Mouse (Mus musculus): ENCODE data around the gene Fhit.

DNA sequence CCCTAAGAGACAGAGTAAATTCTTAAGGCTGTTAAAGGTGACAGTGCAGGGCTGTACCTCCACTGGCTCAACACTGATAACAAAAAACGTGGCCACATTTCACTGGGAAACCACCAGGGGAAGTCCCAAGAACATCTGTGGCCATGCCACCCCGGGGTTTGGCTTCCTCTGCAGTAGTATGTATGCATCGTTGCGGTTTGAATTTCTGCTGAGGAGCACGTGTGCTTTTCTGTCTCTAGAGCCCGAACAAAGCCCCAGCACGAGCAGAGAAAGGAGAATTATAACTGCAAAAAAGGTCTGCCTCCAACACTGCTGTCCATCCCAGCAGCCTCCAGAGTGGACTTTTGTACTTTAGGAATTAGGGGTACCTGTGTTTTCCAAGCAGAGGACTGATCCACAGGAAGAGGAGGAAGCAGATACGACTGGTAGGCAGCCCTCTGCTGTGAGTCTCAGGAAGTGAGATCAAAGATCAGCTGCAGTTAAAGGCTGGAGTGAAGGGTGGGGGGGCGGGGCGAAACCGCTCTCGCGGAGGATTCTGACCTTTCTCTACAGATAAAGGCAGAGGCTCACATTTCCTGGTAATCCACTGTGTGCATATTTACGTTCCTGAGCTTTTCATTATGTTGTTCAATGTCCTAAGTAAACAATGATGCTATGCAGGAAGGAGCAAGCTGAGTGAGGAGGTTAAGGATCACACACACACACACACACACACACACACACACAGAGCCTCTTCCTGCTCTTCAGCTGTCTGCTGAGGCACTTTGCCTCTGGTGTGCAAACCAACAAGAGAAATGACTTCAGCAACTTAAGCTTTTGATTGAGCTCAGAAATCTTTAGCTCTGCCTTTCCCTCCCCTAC lies 708.6 kb downstream of the Fhit start:
- TF ChIP-seq GATA1 (IDR thresholded peaks at IDR 0.05; ENCODE audit: low read length) (no peak), TAL1 (IDR thresholded peaks at IDR 0.05; ENCODE audit: low read length) (no peak)

Measured in erythroblast, embryonic 14.5 days (primary cell).